Mouse (Mus musculus): ENCODE results near the gene Adtrp. TPM values are rescaled to one million over a fixed set of nuclear protein-coding genes. Genes with fewer than 3 reads are reported as not detected.
A peak's percentile ranks its signal among the peaks of the same experiment; 100 is the strongest.

Gene Adtrp
- total RNA-seq, 2 experiments from 2014 or later, result 0.32 TPM; not detected in 1

DNA sequence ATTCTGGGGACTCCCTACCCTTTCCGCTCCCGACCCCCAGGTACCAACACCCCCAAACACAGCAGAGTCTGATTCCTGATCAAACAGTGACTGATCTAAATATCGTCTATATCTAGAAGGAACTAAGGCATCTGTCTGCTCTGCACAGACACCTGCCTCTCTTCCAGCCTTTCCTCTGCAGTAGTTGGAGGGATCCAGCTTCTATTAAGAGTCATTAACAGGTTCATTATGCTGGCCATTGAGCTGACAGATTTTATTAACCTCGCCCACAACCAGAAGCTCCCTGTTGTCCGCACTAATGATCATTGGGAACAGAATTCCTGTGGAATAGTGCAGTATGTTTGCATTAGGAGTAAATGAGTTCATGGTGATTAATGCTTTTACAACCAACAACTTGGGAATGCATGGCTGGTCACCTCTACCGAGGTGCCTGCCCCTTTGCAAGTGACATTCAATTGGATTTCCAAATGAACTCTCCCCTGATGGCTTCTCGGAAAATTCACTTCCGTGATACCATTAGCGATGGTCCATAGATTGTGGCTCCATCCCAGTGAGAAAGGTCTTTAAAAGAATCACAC lies 67.8 kb downstream of the Adtrp start:
- DNase-seq, result no peak

DNA sequence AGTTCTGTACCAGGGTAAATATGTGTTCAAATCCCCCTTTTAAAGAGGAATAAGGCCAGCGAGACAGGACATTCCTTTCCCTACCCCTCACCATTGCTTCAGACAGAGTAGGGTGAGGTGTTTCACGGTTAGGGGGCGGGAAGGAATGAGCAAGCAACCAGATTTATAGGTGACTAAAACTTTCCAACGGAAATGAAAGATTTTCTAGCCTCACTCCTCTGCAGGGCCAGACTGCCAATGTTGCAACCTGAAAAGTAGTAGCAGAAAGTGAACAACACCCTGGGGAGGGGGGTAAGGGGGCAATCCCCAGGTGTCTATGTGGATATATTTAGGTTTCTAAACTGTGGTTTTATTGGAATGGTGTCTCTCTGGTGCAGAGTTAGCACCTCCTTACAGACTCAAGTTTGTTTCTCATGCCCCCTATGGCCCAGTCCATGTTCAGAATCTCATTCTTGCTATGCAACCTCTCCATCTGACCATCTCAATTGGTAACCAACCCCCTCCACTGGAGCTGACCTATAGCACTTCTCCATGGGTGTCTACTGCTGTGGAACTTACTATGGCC lies 73.6 kb downstream of the Adtrp start:
- no peak for DNase-seq

DNA sequence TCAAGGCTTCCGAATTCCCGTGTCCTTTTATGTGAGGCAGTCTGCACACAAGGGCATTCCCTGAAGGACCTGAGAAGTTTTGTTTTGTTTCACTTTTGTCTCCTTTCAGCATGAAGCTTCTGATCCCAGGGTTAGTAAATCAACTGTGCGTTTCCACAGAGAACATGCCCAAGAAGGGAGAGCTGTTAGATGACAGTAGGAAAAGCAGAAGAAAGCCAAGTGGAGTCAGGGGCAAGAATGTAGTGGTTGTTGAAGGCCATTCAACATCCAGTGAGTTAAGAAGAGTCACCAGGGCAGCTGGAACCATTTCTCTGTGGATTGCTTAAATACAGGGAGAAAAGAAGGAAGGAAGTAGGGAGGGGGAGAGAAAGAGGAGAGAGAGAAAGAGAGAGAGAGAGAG lies 76.4 kb downstream of the Adtrp start:
- no peak for DNase-seq

DNA sequence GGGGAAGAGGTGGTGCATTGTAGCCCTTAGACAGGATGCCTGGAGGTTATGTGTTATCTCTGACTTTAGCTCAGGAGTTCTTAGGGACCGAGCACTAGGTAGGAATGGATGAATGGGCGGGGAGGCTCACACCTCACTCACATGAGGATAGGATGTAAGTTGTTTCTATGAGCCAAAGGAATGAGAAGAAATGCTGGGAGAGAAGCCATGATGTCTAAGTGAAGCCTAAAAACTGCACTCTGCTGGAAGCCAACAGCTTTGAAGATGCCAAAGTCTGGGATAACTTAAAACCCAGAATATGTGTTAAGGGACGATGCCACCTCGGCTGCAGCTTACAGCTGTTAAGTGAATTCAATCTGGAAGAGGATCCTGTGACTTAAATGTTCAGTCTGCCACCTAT lies 79.5 kb downstream of the Adtrp start:
- DNase-seq, result no peak

DNA sequence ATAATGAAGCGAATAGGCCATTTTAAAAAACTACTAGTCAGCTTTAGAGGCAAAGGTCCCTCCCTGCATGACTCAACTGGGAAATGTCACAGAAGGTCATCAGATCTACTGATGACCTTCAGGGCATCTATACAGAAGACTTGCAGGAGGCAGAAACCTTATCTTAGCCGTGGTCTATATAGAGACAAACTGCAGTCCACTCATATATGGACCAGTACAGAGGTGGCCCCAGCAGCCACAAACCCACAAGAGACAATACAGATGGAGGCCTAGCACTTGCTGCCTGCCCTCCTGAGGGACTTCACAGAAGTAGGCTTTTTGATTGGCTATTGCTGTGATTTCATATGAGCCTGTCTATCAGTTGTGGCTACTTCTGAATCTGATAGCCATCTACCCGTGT lies 85.5 kb downstream of the Adtrp start:
- no peak for DNase-seq

DNA sequence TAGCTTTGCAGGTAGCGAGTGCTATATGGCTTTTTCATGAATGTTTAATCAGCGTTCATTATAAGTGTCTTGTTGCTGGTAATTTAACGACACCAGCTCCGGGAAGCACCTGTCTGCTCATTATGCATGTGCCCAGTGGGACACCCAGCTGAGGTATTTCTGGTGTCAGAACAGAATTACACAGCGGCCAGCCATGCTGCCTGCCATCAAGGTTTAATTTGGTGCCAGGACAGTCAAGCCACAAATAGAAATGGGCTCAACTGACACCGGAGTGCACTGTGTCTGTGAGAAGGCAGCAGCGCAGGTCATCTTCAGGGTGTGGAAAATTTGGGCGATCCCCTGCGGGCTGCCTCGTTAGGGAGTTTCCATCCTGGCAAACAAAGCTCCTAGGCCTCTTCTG lies 87.0 kb downstream of the Adtrp start:
- peak; percentile 69 for DNase-seq

DNA sequence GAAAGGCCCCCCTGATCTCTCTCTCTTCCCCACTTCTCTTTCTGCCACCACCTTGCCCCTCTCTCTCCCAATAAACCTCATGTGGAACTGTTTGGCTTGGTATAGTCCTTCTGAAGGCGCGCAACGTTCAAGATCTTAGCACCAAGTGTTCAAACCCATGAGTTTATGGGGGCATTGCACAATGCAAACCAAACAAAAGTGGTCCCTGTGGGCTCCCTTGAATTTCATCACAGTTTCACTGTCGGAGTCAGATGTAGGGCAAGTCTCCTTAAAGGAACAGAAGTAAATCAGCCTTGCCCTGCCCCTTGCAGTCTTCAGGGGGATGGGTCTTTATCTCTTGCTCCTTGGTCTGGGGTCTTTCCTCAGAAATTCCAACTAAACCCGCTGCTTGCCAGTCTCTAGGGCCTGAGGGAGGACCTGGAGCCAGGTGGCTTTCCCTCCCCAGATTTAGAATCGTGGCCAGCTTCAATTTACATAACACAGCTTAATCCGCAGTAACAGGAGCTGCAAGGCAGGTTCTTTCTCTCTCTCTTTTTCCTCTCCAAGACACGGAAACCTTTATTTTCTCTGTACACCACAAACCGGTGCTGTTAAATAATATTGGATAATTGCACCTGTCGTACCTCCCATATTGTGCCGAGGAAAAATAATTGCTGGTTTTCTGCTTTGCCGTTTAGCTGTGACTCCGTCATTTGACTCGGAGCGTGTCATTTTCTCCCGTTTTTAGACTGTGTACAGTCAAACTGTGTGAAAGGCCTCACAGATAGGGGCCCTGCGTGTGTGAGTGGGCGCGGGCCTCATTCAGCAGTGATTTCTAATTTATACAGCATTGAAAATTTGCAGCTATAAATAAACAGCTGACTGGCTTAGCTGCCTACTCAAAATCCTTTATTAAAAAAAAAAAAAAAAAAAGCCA lies 88.7 kb downstream of the Adtrp start:
- no peak for DNase-seq

DNA sequence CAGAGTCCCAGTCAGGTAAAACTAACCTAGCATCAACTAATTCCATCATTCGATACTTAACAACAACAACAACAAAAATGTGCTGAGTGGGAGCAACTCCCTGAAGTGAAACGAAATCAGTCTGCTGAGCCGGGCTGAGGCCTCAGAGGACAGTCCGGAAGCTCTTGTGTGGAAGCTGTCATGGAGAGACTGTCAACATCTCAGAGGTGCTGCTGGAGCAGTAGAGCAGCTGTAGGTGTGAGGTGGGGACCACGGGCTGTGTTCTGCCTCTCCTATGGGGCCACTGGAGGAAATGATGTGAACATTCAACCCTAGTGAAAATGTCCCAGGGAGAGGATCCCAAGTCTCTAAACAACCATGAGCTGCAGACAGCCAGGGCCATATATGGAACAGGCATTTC lies 94.4 kb downstream of the Adtrp start:
- DNase-seq, result no peak

DNA sequence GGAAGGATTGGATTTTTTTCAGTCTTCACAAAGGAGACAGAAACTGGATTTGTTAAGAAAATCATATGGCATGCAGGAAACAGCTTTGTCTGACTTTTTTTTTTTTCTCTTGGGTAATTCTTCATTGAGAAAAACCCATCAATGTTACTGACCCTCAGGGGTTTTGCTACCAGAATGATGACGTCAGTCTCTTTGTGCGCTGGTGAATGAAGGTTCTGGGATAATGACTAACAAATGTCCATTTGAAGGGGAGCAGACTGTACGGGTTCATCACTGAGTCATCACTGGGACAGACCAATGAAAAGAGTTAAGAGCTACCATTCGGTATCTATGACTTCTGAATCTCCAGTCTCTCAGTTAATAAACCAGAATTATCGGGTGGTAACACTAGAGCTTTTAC lies 97.0 kb downstream of the Adtrp start:
- no peak for DNase-seq

DNA sequence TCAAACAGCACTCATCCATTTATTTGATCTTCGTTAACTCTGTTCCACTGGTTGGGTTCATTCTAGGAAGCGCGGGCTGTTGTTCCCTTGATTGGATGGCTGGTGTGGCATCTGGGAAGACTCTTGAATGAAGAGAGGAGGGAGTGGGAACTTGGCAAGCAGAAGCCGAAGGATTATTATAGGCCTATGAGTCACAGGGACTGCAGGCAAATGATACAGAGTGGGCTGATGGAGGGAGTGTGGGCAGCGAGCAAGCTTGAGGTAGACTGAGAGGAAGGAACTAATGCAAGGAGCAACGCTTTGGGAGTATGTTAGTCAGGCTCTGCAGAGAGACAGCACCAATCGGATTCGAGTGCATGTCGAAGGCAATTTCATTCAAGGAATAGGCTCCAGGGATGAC lies 98.6 kb downstream of the Adtrp start:
- no peak for DNase-seq

DNA sequence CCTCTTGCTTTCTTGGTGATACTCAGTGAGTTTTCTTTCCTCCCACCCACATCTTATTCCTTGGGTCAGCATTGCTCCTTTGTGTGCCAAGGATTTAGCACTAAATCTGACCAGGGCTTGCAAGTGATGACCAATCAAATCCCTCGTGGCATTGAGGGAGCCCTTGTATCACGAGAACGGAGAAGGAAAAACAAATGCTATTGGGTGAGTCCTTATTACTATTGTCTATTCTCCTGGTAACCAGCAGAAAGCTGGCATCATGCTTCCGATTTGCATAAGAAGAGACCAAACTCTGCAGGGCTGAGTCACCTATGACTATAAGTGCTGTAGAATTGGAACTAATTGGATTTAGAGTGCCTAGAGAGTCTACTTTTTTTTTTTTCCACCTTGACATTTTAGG lies 99.8 kb downstream of the Adtrp start:
- DNase-seq, result no peak

DNA sequence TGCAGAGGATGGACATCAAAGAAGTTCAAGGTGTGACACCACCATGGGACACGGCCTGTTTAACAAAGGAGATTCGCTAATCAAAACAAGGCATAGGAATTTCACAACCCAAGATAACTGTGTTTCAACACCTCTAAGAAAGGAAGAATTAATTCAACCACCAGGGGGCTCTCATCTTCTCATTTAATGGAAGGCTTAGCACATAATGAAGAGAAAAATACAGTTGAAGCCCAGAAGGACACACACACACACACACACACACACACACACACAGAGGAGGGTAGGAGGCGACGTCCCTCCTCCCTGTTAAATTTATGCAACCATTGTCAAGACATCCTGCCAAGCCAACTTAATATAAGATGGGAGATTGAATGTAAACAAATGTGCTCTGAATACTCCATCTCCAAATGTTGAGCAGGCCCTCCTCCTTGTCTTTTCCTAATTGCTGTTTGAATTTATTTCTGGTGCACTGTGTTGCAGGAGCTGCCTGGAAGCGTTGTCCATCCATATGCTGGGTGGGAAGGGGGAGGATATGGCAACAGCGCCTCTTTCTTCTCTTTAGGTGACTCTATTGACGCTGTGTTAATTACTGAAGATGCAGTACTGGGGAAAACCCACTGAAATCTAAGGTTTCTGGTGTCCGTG lies 100.4 kb downstream of the Adtrp start:
- no peak for DNase-seq

DNA sequence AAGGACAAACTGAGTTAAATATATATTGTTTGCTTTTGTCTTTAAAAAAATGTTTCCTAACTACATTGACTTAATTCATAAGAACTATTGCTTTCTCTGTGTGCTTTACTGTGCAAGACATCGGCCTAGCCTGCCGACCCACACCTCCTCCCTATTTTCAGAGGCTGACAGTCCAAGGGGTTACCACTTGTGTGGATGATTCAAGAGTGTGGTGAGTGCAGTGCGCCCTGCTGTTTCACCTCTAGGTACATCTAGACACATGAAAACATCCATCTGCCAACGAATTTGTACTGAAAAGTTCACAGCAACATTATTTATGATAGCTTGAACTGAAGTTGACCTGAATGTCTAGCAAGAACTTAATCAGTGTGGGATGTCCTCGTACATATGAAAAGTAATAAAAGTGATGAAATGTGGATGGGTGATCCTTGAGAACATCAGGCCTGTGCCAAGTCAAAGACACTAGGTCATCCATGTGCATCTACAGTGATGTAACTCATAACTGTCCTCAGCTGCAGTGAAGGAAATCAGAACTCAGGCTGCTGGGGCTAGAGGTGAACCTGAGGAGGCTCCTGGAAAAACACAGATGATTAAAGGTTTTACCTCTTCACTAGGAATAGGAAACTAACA lies 106.9 kb downstream of the Adtrp start:
- DNase-seq, result no peak

DNA sequence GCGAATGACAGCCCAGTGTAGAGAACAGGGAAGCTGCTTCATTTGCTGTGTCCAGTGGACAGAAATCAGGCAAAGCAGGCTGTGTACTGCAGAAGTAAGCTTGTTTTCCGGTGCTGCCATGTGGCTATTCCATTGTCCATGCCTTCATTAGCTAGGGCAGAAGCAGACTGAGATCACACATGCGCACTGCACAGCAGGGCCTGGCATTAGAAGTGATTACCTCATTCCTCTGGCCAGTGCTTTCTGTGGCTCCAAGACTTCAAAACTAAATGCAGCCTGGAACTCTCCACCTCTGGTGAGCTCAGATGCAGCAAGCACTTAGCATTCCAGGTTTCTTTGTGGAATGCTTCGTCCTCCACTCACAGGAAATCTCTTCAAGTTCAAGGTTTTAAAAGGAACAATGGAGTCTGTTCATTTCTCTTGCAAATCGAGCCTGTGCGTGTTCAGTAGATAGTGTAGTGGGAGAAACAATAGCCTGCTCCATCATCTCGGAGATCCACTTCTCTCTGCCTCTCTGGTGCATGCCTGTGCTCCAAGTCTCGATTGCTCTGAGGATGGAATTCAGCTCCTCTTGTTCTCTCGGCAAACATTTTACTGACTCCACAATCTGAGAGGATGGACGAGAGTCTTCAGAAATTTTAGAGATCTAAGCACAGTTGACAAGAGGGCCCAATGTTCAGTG lies 109.7 kb downstream of the Adtrp start:
- DNase-seq, result peak; percentile 45

DNA sequence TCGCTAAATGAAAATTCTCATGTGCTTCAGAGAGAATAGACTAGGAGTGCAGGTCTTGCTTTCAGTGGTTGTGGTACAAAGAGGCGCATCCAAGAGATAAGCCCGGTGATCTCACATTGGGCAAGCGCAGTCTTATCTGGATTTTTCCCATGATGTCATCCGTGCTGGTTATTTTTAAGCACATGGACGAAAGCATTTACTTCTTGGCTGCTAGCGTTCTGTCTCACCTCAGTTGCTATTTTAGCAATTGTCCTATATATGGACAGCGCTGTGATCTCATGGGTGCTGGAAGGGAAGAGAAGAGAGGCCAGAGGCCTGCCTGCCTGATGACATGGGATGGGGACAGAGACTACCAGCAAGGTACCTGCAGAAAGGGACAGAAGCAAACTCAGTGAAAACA lies 117.8 kb downstream of the Adtrp start:
- DNase-seq, result no peak

DNA sequence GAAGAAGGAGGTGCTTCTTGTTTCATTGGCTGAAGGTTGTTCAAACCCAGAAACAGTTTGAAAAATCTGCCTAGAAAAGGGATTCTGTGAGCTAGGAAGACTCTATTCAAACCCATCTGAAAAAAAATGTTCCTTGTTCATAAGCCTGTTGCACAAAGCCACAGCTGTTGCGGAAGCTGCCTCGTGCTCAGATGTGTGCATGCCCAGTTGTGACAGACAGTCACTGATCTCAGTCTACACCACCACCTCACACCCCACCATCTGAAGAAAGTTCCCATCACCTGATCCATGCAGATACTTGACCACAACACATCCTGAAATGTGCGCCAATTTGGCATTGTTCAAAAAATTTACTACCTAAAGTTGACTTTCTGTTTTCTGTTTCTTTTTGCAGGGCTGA lies 119.7 kb downstream of the Adtrp start:
- DNase-seq, result no peak

DNA sequence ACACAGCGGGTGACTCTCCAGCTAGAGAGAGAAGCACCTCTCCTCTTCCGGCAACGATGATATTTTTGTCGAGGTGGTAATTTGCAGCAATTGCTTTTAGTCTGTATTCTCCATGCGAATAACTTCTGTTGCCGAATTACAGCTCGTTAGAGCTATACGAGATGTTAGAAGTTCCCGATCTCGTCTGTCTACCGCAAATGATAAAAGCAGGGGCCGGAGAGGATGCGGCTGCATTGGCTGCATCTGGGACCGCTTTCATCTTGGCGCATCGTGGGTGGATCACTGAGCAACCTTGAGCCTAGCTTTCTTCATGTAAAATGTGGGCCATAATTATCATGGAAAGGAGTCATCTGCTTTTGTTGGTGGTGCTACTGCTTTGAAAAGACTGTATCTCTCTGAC lies 128.2 kb downstream of the Adtrp start:
- no peak for DNase-seq

DNA sequence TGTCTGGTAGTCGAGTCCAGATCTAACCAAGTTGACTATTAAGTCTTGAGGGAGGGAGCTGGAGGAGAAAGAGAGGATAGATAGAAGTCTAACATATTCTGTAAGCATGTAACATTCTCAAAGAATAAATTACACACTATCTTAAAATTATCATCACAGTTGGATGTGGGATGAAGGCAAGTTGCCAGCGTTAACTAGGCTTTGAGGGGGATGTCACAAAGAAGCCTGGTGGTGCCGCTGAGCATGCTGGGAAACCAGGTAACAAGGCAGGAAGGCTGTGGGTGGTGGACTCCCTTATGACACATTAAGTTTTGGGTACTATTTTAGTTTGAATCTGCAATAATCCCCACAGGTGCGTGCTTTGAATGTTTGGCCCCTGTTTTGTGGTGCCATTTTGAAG lies 129.4 kb downstream of the Adtrp start:
- no peak for DNase-seq

Data from gastrocnemius, postnatal 25 days (tissue).